Mouse (Mus musculus) midbrain, embryonic 14.5 days (tissue): Measurements from ENCODE around the gene Olfr1375. TPM values are rescaled to one million over a fixed set of nuclear protein-coding genes. Genes with fewer than 3 reads are reported as not detected.

ENCODE experiments used
- ATAC-seq: fragments of 200-750 bp; cut with Nextera tagmentation; 2 replicates; pipeline ENCODE4 v1.8.0; 2017; ENCODE audit warnings: moderate number of reproducible peaks, moderate library complexity; ENCODE audit not compliant: low FRiP score, low TSS enrichment
- DNase-seq: peaks from one replicate; pipeline ENCODE4 v3.0.0-alpha.2; 2015
- H3K27ac ChIP-seq: fragments of 300-500 bp; sonication (generic); replicated peaks from 2 replicates; pipeline ENCODE4 v1.5.1; 2014; ENCODE audit warnings: mild to moderate bottlenecking, low read depth, low read length, moderate library complexity
- H3K27me3 ChIP-seq: fragments of 300-500 bp; sonication (generic); 2 replicates; pipeline ENCODE4 v1.6.1; 2014; ENCODE audit warnings: low read length, control low read depth, mixed read lengths; ENCODE audit not compliant: control insufficient read depth, insufficient read depth
- H3K36me3 ChIP-seq: fragments of 300-500 bp; sonication (generic); 2 replicates; pipeline ENCODE4 v1.6.1; 2014; ENCODE audit warnings: low read length, control low read depth; ENCODE audit not compliant: control insufficient read depth, insufficient read depth
- H3K4me1 ChIP-seq: fragments of 300-500 bp; sonication (generic); 2 replicates; pipeline ENCODE4 v1.6.1; 2014; ENCODE audit warnings: mild to moderate bottlenecking, antibody characterized with exemption, low read length, control low read depth; ENCODE audit not compliant: control insufficient read depth, insufficient read depth
- H3K4me2 ChIP-seq: fragments of 300-500 bp; sonication (generic); 2 replicates; pipeline ENCODE4 v1.6.1; 2014; ENCODE audit warnings: mild to moderate bottlenecking, low read length, moderate library complexity
- H3K4me3 ChIP-seq: fragments of 300-500 bp; sonication (generic); replicated peaks from 2 replicates; pipeline ENCODE4 v1.5.1; 2014; ENCODE audit warnings: low read depth, low read length
- H3K9ac ChIP-seq: fragments of 300-500 bp; sonication (generic); replicated peaks from 2 replicates; pipeline ENCODE4 v1.6.1; 2014; ENCODE audit warnings: mild to moderate bottlenecking, low read length, moderate library complexity
- H3K9me3 ChIP-seq: fragments of 300-500 bp; sonication (generic); 2 replicates; pipeline ENCODE4 v1.6.1; 2016; ENCODE audit warnings: low read length, control low read depth, mixed read lengths; ENCODE audit not compliant: control insufficient read depth
- WGBS: fragments of 180-500 bp; shearing (Covaris S2); extraction: QIAGEN DNeasy Blood & Tissue Kit; methylation state at CpG from one replicate; pipeline ENCODE4 v1.1.7; 2014; 5-methylcytosine and 5-hydroxymethylcytosine counted together
- polyA plus RNA-seq: library from polyadenylated mRNA; unstranded; fragments of >200 nt; fragmentation: Nextera tagmentation; extraction: Ambion mirVana; gene quantifications from 2 replicates; pipeline ENCODE4 v1.2.1, GENCODE M21; 2014

Gene Olfr1375
- polyA plus RNA-seq, 1 experiment from 2014 or later = not detected

GRCm38 (mm10) chr11:51063841-51064240 is 15.9 kb downstream of the Olfr1375 start:
- WGBS = 98% methylated on average over 8 of the region's 8 CpGs
- no peak overlapping the region for H3K9ac ChIP-seq
- no peaks in the 10 kb centered on the region for H3K27me3 ChIP-seq
- peaks cover 47% of the 10 kb centered on the region for H3K36me3 ChIP-seq
- H3K4me2 ChIP-seq = no peak overlapping the region
- DNase-seq = no peak
- H3K9me3 ChIP-seq = no peaks in the 10 kb centered on the region
- H3K4me1 ChIP-seq = peaks cover 8% of the 10 kb centered on the region
- no peak overlapping the region for H3K4me3 ChIP-seq
- no peak for ATAC-seq
- no peak overlapping the region for H3K27ac ChIP-seq

- WGBS = 48% methylated on average over 7 of the region's 7 CpGs
- Histone ChIP-seq H3K9me3 (no peaks in the 10 kb centered on the region), H3K4me1 (no peaks in the 10 kb centered on the region), H3K4me2 (no peak overlapping the region), H3K4me3 (no peak overlapping the region), H3K9ac (no peak overlapping the region), H3K36me3 (no peaks in the 10 kb centered on the region), H3K27ac (no peak overlapping the region), H3K27me3 (no peaks in the 10 kb centered on the region)
- no peak for ATAC-seq
- DNase-seq = peak; percentile 5
Observed at GRCm38 (mm10) chr11:51084527-51084926, 36.6 kb downstream of the Olfr1375 start.

GRCm38 (mm10) chr11:51085269-51085668 is 37.4 kb downstream of the Olfr1375 start:
- Histone ChIP-seq H3K9ac (no peak overlapping the region), H3K4me3 (no peak overlapping the region)
- no peak for ATAC-seq

More at GRCm38 (mm10) chr11:51085269-51085668, 37.4 kb downstream of the Olfr1375 start:
- H3K27me3 ChIP-seq = no peaks in the 10 kb centered on the region
- 64% methylated on average over 13 of the region's 13 CpGs for WGBS
- H3K4me1 ChIP-seq = no peaks in the 10 kb centered on the region
- H3K27ac ChIP-seq = no peak overlapping the region
- no peaks in the 10 kb centered on the region for H3K9me3 ChIP-seq
- H3K4me2 ChIP-seq = no peak overlapping the region
- DNase-seq = no peak
- H3K36me3 ChIP-seq = no peaks in the 10 kb centered on the region

Other genes with a start within 250 kb of the Olfr1375 start
- 61.3 and 83.5 TPM in 2 replicates for gene Zfp354c, start 220.4 kb upstream of the Olfr1375 start, polyA plus RNA-seq
- 1.6 and 1.9 TPM in 2 replicates for gene Zfp879, start 206.6 kb upstream of the Olfr1375 start, polyA plus RNA-seq
- gene Grm6, start 197.4 kb upstream of the Olfr1375 start, polyA plus RNA-seq = not detected in 2 replicates
- gene Zfp454, start 160.5 kb upstream of the Olfr1375 start, polyA plus RNA-seq = 12.5 and 15.7 TPM in 2 replicates
- 59.6 and 59.9 TPM in 2 replicates for gene Zfp2, start 131.9 kb upstream of the Olfr1375 start, polyA plus RNA-seq
- gene Zfp354b, start 116.5 kb upstream of the Olfr1375 start, polyA plus RNA-seq = 4.3 and 4.5 TPM in 2 replicates
- gene 4933414I15Rik, start 104.3 kb upstream of the Olfr1375 start, polyA plus RNA-seq = not detected in 2 replicates
- gene Prop1, start 94.3 kb upstream of the Olfr1375 start, polyA plus RNA-seq = not detected in 2 replicates
- not detected in 2 replicates for gene Olfr1378, start 81.6 kb upstream of the Olfr1375 start, polyA plus RNA-seq
- gene Olfr1377, start 66.1 kb upstream of the Olfr1375 start, polyA plus RNA-seq = not detected in 2 replicates
- not detected in 2 replicates for gene Olfr51, start 44.5 kb upstream of the Olfr1375 start, polyA plus RNA-seq
- not detected in 2 replicates for gene Olfr54, start 33.9 kb upstream of the Olfr1375 start, polyA plus RNA-seq
- 15.6 and 16.5 TPM in 2 replicates for gene Zfp354a, start 11.1 kb downstream of the Olfr1375 start, polyA plus RNA-seq
- gene Gm12569, start 172.4 kb downstream of the Olfr1375 start, polyA plus RNA-seq = not detected in 2 replicates
- 144 and 159 TPM in 2 replicates for gene Clk4, start 213.6 kb downstream of the Olfr1375 start, polyA plus RNA-seq
- gene BC049762, start 214.9 kb downstream of the Olfr1375 start, polyA plus RNA-seq = 0.43 TPM in 1 of 2 replicates, not detected in the other
- gene Col23a1, start 241.8 kb downstream of the Olfr1375 start, polyA plus RNA-seq = 1.3 and 5.4 TPM in 2 replicates